Mouse (Mus musculus) ES-E14 (cell line): ENCODE results near the gene Impg1.

ENCODE experiments used
- CHD2 ChIP-seq: IDR thresholded peaks from 2 replicates; pipeline ENCODE4 v1.6.1; 2014; ENCODE audit warnings: mild to moderate bottlenecking, low read depth, low read length, inconsistent platforms
- HCFC1 ChIP-seq: IDR thresholded peaks from 2 replicates; pipeline ENCODE4 v1.6.1; 2012; ENCODE audit warnings: low read length, inconsistent platforms, borderline replicate concordance; ENCODE audit not compliant: insufficient read depth
- ZNF384 ChIP-seq: IDR thresholded peaks from 2 replicates; pipeline ENCODE4 v1.6.1; 2012; ENCODE audit warnings: low read depth, low read length, inconsistent platforms

DNA sequence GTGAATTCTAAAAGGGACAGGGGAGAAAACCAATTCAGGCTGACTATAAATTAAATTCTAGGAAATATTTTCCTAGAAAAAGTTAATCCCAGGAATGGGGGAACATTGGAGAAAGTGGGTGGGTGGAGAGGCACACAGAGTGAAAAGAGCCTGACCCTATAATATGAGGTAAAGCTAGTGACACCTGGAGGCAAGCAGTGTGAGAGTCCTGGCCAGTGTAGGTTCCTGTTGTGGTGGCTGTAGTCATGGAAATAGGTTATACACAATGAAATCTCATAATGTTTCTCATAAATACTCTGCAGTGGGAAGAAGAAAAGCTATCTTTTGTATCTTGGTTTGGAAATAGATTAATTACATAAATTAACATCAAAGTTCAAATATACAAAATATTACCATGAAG is 105.2 kb downstream of the Impg1 start:
- no peak for TF ChIP-seq ZNF384
- no peak for TF ChIP-seq HCFC1
- TF ChIP-seq CHD2: no peak
